Mouse (Mus musculus) MEL (cell line): ENCODE results near the gene Gclc.

ENCODE experiments used
- CTCF ChIP-seq, 3 experiments: IDR thresholded peaks in 2 of 3; conservative IDR thresholded peaks in 1 of 3; 2 replicates each; pipeline ENCODE4 v1.5.1; 2011 to 2012; ENCODE audit warnings: low read length in 3 of 3, low read depth in 2 of 3, mild to moderate bottlenecking in 2 of 3, improper control_type of control experiment in 1 of 3, inconsistent platforms in 1 of 3, mixed read lengths in 1 of 3, moderate library complexity in 1 of 3; ENCODE audit not compliant: control insufficient read depth in 1 of 3, insufficient read depth in 1 of 3, poor library complexity in 1 of 3, severe bottlenecking in 1 of 3
- EP300 ChIP-seq, 2 experiments: IDR thresholded peaks; 2 replicates each; pipeline ENCODE4 v1.6.1; 2011; ENCODE audit warnings: improper control_type of control experiment in 2 of 2, low read length in 2 of 2, low read depth in 1 of 2, mild to moderate bottlenecking in 1 of 2
- GATA1 ChIP-seq: IDR thresholded peaks from 2 replicates; pipeline ENCODE4 v1.6.1; 2011; ENCODE audit warnings: low read depth, low read length, improper control_type of control experiment
- JUND ChIP-seq: IDR thresholded peaks from 2 replicates; pipeline ENCODE4 v1.6.1; 2011; ENCODE audit warnings: low read depth, mild to moderate bottlenecking, improper control_type of control experiment, low read length
- POLR2A ChIP-seq, 2 experiments: IDR thresholded peaks; 2 replicates each; pipeline ENCODE4 v1.6.1; 2011 to 2012; ENCODE audit warnings: low read length in 2 of 2, mild to moderate bottlenecking in 2 of 2, control low read depth in 1 of 2, improper control_type of control experiment in 1 of 2, low read depth in 1 of 2, moderate library complexity in 1 of 2; ENCODE audit not compliant: control insufficient read depth in 1 of 2, insufficient read depth in 1 of 2, poor library complexity in 1 of 2
- POLR2AphosphoS2 ChIP-seq: IDR thresholded peaks from 2 replicates; pipeline ENCODE4 v1.6.1; 2011; ENCODE audit warnings: low read length, improper control_type of control experiment
- TCF12 ChIP-seq: IDR thresholded peaks from 2 replicates; pipeline ENCODE4 v1.6.1; 2014; ENCODE audit warnings: low read depth, mild to moderate bottlenecking, inconsistent platforms, low read length, improper control_type of control experiment, moderate library complexity
- USF2 ChIP-seq, 2 experiments: IDR thresholded peaks; 2 replicates each; pipeline ENCODE4 v1.6.1; 2011 to 2012; ENCODE audit warnings: improper control_type of control experiment in 2 of 2, low read length in 2 of 2, borderline replicate concordance in 1 of 2, inconsistent platforms in 1 of 2, low read depth in 1 of 2, mild to moderate bottlenecking in 1 of 2; ENCODE audit not compliant: insufficient read depth in 1 of 2
- ZC3H11A ChIP-seq: IDR thresholded peaks from 2 replicates; pipeline ENCODE4 v1.6.1; 2012; ENCODE audit warnings: low read depth, mild to moderate bottlenecking, inconsistent platforms, low read length, improper control_type of control experiment
- ZKSCAN1 ChIP-seq: IDR thresholded peaks from 2 replicates; pipeline ENCODE4 v1.6.1; 2012; ENCODE audit warnings: low read depth, mild to moderate bottlenecking, inconsistent platforms, low read length, improper control_type of control experiment, moderate library complexity
- ZNF384 ChIP-seq: IDR thresholded peaks from 2 replicates; pipeline ENCODE4 v1.6.1; 2012; ENCODE audit warnings: low read depth, mild to moderate bottlenecking, inconsistent platforms, low read length, improper control_type of control experiment

DNA sequence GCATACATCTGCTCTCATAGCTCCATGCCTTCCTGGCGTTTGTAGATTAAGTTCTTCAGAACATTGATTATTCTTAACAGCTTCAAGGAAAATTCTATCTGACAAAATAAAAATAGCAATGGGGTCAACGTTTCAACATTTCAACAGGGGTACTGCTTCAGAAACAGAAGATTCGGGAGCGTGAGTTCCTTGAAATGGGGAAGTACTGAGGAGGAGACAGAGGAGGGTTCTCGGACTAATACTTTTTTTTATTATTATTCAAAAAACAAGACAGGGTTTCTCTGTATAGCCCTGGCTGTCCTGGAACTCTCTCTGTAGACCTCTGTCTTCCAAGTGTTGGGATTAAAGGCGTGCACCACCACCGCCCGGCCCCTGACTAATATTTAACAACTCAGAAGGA lies 28.9 kb upstream of the Gclc start:
- TF ChIP-seq ZKSCAN1, result no peak
- TF ChIP-seq CTCF (IDR thresholded peaks at IDR 0.05 in 2 of 3, conservative IDR thresholded peaks at IDR 0.05 in 1 of 3; ENCODE audit: control insufficient read depth in 1 of 3, insufficient read depth in 1 of 3, low read depth in 2 of 3, low read length in 3 of 3, poor library complexity in 1 of 3, severe bottlenecking in 1 of 3), result no peak
- TF ChIP-seq POLR2A (IDR thresholded peaks at IDR 0.05; ENCODE audit: control insufficient read depth in 1 of 2, insufficient read depth in 1 of 2, low read depth in 1 of 2, low read length in 2 of 2, poor library complexity in 1 of 2), result no peak
- no peak for TF ChIP-seq USF2 (IDR thresholded peaks at IDR 0.05; ENCODE audit: borderline replicate concordance in 1 of 2, insufficient read depth in 1 of 2, low read depth in 1 of 2, low read length in 2 of 2)
- no peak for TF ChIP-seq JUND
- TF ChIP-seq EP300 (IDR thresholded peaks at IDR 0.05; ENCODE audit: low read depth in 1 of 2, low read length in 2 of 2), result no peak
- TF ChIP-seq TCF12, result no peak
- TF ChIP-seq ZNF384, result 0 out of 2 replicates have a peak, but pooled peaks have one; percentile 7
- no peak for TF ChIP-seq GATA1
- TF ChIP-seq ZC3H11A, result no peak
- TF ChIP-seq POLR2AphosphoS2, result no peak
